Mouse (Mus musculus): ENCODE results near the gene Zbtb41.

DNA sequence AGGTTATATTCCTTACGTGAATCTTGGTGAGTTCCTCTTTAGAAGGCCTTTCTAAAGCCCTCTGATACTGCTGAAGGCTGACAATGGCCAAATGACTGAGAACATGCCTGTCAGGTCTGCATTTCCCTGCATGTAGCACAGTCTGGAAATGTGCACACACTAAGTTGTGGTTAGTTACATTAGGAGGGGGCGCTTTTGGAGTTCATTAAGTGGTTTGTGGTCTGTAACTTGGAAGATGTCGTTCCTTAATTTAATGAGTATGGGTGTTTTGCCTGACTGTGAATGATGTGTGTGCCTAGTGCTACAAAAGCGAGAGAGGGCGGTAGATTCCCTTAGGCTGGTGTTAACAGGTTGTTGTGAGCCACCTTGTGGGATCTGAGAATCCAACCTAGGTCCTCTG lies 38.7 kb downstream of the Zbtb41 start:
- TF ChIP-seq CTCF (IDR thresholded peaks at IDR 0.05; ENCODE audit: low read depth, low read length) (no peak), POLR2AphosphoS5 (IDR thresholded peaks at IDR 0.05; ENCODE audit: insufficient replicate concordance, low read depth, low read length) (no peak), GATA1 (IDR thresholded peaks at IDR 0.05; ENCODE audit: borderline replicate concordance, low read length) (no peak), TAL1 (conservative IDR thresholded peaks at IDR 0.05; ENCODE audit: low read depth, low read length) (no peak)
